Mouse (Mus musculus) small intestine, adult 2 months (tissue): Measurements from ENCODE around the gene Gm37240.

ENCODE experiments used
- CTCF ChIP-seq: fragments of 200-500 bp; IDR thresholded peaks from 2 replicates; pipeline ENCODE4 v1.5.1; 2012; ENCODE audit warnings: low read depth, mild to moderate bottlenecking, control low read depth, inconsistent platforms, low read length, moderate library complexity, mixed read lengths; ENCODE audit not compliant: insufficient replicate concordance, insufficient read length; ENCODE audit errors: extremely low read depth
- POLR2A ChIP-seq: fragments of 200-500 bp; IDR thresholded peaks from 2 replicates; pipeline ENCODE4 v1.6.1; 2012; ENCODE audit warnings: low read depth, mild to moderate bottlenecking, control low read depth, inconsistent platforms, low read length, moderate library complexity

GRCm38 (mm10) chr3:85588701-85589100, 298.6 kb downstream of the Gm37240 start:
- no peak for TF ChIP-seq CTCF
- TF ChIP-seq POLR2A = no peak
